Mouse (Mus musculus): Measurements from ENCODE around the gene Cdc42se1. TPM values are rescaled to one million over a fixed set of nuclear protein-coding genes. Genes with fewer than 3 reads are reported as not detected.
A peak's percentile ranks its signal among the peaks of the same experiment; 100 is the strongest.

Cdc42se1 gene
- total and polyA plus RNA-seq, 3 experiments, result 55.3 to 128 (median 71.1) TPM

DNA sequence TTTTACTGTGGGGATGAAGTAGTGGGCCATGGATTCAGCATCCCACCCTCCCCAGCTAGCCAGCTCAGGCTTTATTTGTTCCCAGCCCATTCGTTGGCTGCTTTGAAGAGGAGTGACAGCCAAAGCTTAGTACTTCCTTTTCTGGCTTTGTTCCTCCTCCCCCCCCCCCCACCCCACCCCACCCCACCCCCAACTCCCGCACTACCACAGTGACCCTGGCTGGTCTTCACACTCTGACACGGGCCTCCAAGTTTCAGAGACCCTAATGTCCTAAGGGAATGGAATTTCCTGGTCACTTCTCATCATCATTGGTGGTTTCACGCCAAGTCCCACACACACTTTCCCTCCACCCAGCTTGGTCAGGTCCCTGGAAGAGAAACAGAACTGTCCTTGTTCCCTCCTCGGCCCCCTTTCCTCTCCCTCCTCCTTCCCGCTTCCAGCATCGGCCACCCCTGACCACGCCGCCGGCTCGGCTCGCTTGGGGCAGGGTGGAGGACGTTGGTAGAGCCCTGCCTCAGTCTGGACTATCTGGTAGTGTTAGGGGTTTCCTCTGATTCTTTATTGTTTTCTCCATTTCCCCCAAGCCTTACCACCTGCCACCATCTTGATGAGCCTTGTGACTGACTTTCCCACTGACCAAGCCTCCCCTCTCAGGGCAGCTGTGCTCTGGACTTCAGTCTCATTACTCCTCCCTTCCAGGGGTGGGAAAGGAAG lies 1.4 kb downstream of the Cdc42se1 start (continued):
- TF ChIP-seq GABPA (IDR thresholded peaks at IDR 0.05; ENCODE audit: insufficient replicate concordance, low read depth, low read length), result no peak
- TF ChIP-seq UBTF (IDR thresholded peaks at IDR 0.05; ENCODE audit: low read depth, low read length), result no peak
- TF ChIP-seq RAD21 (IDR thresholded peaks at IDR 0.05; ENCODE audit: low read depth, low read length), result no peak
- TF ChIP-seq MAZ (IDR thresholded peaks at IDR 0.05; ENCODE audit: low read depth, low read length), result peak; percentile 80; the same call in 1 of the 2 replicates
- TF ChIP-seq CHD1 (IDR thresholded peaks at IDR 0.05; ENCODE audit: low read depth, low read length), result no peak
- no peak for TF ChIP-seq POLR2AphosphoS2 (IDR thresholded peaks at IDR 0.05; ENCODE audit: low read depth, low read length)
- no peak for TF ChIP-seq EP300 (IDR thresholded peaks at IDR 0.05; ENCODE audit: low read length)
- TF ChIP-seq ETS1 (conservative IDR thresholded peaks at IDR 0.05; ENCODE audit: low read depth, low read length), result no peak
- TF ChIP-seq ZMIZ1 (IDR thresholded peaks at IDR 0.05; ENCODE audit: low read depth, low read length), result no peak

DNA sequence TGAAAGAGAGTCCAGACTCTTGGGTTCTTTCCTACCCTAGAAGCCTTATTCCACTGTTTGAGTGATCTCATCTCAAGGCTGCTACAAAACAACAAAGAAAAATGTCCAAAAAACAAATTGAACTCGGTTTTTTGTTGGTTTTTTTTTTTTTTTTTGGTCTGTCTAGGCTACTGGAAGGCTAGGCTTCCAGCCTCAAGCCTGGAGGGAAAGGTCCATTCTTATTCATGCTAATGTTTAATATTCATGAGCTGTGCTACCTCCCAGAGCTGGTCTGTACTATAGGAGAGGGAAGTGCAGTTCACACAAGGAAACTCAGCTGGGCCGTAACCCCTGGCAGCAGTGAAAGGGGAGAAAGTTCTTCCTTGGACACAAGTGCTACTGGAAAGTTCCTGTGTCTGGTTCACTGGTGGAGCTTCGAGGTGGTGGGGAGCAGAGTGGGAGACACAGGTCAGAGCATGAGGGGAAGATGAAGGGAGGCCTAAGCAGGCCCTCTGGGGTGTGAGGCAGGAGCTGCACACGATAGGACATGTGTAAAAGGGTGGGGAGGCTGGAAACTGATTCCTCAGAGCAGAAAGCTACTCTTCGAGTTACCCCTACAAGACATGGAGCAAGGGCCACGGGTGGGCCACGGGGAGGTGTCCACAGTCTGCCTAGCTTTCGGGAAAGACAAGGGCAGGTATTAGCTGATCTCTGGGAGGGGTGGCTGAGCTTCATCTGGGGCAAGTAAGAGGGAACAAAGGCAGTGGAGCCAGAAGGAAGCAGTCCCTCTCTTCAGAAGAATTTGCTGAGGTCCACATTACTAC lies 2.2 kb downstream of the Cdc42se1 start:
- peaks cover 32 to 42% of the 10 kb centered on the region in 2 experiments for H3K36me3 ChIP-seq (replicated peaks in 1 of 2; ENCODE audit: control insufficient read depth in 1 of 2, insufficient read depth in 1 of 2, low read length in 1 of 2)
- peaks cover 59% of the 10 kb centered on the region for H3K79me2 ChIP-seq (replicated peaks; ENCODE audit: control insufficient read depth, extremely low read depth, insufficient read depth, poor library complexity, severe bottlenecking)
- peak overlapping the region; percentile 97 for H3K27ac ChIP-seq (ENCODE audit: insufficient read depth, low read depth)
- H3K9ac ChIP-seq (ENCODE audit: insufficient read depth, low read depth), result peak overlapping the region; percentile 95
- H3K9me3 ChIP-seq (replicated peaks; ENCODE audit: low read length), result no peaks in the 10 kb centered on the region
- H3K4me1 ChIP-seq (ENCODE audit: control insufficient read depth in 1 of 2, insufficient read depth in 2 of 2), result peaks cover 18 to 51% of the 10 kb centered on the region in 2 experiments
- peak overlapping the region; percentile 79 for H3K4me2 ChIP-seq (ENCODE audit: insufficient read depth, low read depth, poor library complexity, severe bottlenecking)
- dilution Hi-C loops (cut with MboI; ENCODE audit: extremely low pct_ligation_motif_present, extremely low pct_unique_long_range_greater_than_20kb, low sequenced_read_pairs) (no loop called here), in situ Hi-C loops (cut with MboI; ENCODE audit: low pct_ligation_motif_present, low pct_unique_long_range_greater_than_20kb, low sequenced_read_pairs) (no loop called here)
- no peaks in the 10 kb centered on the region for H3K27me3 ChIP-seq (replicated peaks)
- TF ChIP-seq ZC3H11A (IDR thresholded peaks at IDR 0.05; ENCODE audit: low read depth, low read length) (no peak), NELFE (IDR thresholded peaks at IDR 0.05; ENCODE audit: low read depth, low read length) (0 out of 2 replicates have a peak, but pooled peaks have one; percentile 8), ZNF384 (IDR thresholded peaks at IDR 0.05; ENCODE audit: low read depth, low read length) (peak; percentile 52; the same call in 1 of the 2 replicates), ETS1 (conservative IDR thresholded peaks at IDR 0.05; ENCODE audit: low read depth, low read length) (no peak; the same call in 1 of the 2 replicates), SMC3 (IDR thresholded peaks at IDR 0.05; ENCODE audit: low read depth, low read length) (no peak), MYC (IDR thresholded peaks at IDR 0.05; ENCODE audit: low read depth, low read length) (peak; percentile 8; the same call in 1 of the 2 replicates), JUN (IDR thresholded peaks at IDR 0.05; ENCODE audit: insufficient read depth, low read depth, low read length) (peak; percentile 19; the same call in 1 of the 2 replicates), IRF4 (IDR thresholded peaks at IDR 0.05; ENCODE audit: low read depth, low read length) (peak; percentile 64), EP300 (IDR thresholded peaks at IDR 0.05; ENCODE audit: low read length) (peak; percentile 62), SIN3A (IDR thresholded peaks at IDR 0.05; ENCODE audit: low read length) (no peak), TBP (conservative IDR thresholded peaks at IDR 0.05; ENCODE audit: low read depth, low read length) (0 out of 2 replicates have a peak, but pooled peaks have one; percentile 36), GABPA (IDR thresholded peaks at IDR 0.05; ENCODE audit: insufficient replicate concordance, low read depth, low read length) (no peak)
- peak; percentile 40 for DNase-seq (ENCODE audit: extremely low read depth)
- H3K4me3 ChIP-seq (replicated peaks in 1 of 3; ENCODE audit: low read depth in 2 of 3, low read length in 2 of 3, poor library complexity in 1 of 3), result peak overlapping the region; percentile 50 to 97 (median 76)
